8 mouse cellular contexts compared by ENCODE assay signal in the genomic region with DNA sequence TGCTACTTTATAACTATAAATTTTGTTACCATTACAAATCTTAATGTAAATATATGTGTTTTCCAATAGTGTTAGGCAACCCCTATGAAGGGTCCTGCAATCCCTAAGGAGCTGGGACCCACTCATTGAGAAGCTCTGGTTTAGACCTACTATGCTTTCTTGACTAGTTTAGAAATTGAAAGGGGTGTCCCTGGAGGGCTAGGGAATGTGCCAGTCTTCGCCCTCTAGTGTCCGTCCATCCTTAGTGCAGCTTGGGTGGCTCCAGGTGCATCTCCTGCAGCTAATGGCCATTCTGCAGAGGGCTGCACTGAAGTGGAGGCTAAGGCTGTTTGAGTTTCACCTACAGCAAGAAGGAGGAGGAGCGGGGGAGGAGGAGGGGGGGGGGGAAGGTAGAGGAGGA.
A peak's percentile ranks its signal among the peaks of the same experiment; 100 is the strongest.
DNase-seq lines count a peak whose midpoint lies in the region; ATAC-seq and TF ChIP-seq lines count a peak whose summit lies in the region.

No protein-coding gene starts in this region.

- H3K27ac ChIP-seq in embryonic facial prominence, embryonic 10.5 days (replicated peaks) = no peak overlapping the region
- no peak overlapping the region for H3K27ac ChIP-seq in layer of hippocampus, adult 2 months
- no peak overlapping the region for H3K27ac ChIP-seq in midbrain, embryonic 13.5 days

- no peaks in the 10 kb centered on the region for H3K27me3 ChIP-seq in embryonic facial prominence, embryonic 10.5 days (replicated peaks; ENCODE audit: low read depth, poor library complexity, severe bottlenecking)
- no peaks in the 10 kb centered on the region for H3K27me3 ChIP-seq in midbrain, embryonic 13.5 days

- no peak overlapping the region for H3K4me3 ChIP-seq in embryonic facial prominence, embryonic 10.5 days
- no peak overlapping the region for H3K4me3 ChIP-seq in layer of hippocampus, adult 2 months
- no peak overlapping the region for H3K4me3 ChIP-seq in midbrain, embryonic 13.5 days (replicated peaks)

- H3K4me2 ChIP-seq in midbrain, embryonic 13.5 days (replicated peaks) = no peak overlapping the region

- peak; percentile 77 for TF ChIP-seq CTCF in layer of hippocampus, adult 2 months (conservative IDR thresholded peaks at IDR 0.05)

- H3K9ac ChIP-seq in midbrain, embryonic 13.5 days (replicated peaks) = no peak overlapping the region

- no peaks in the 10 kb centered on the region for H3K9me3 ChIP-seq in embryonic facial prominence, embryonic 10.5 days
- no peaks in the 10 kb centered on the region for H3K9me3 ChIP-seq in midbrain, embryonic 13.5 days

- no peaks in the 10 kb centered on the region for H3K36me3 ChIP-seq in embryonic facial prominence, embryonic 10.5 days (replicated peaks)
- H3K36me3 ChIP-seq in midbrain, embryonic 13.5 days = no peaks in the 10 kb centered on the region

- DNase-seq in adrenal gland, adult 2 months = peak; percentile 40
- DNase-seq in adrenal gland, adult 8-10 months = no peak
- DNase-seq in spleen, adult 18-20 months = peak; percentile 7 to 21
- no peak for DNase-seq in spleen, postnatal 4 days (ENCODE audit: low spot score in 2 of 2)
- DNase-seq in embryonic facial prominence, embryonic 10.5 days (ENCODE audit: low spot score) = peak; percentile 51
- DNase-seq in layer of hippocampus, adult 2 months (ENCODE audit: low spot score in 2 of 2) = peak in 1 of 2 experiments; percentile 4
- peak; percentile 48 for DNase-seq in thymus, postnatal 36 days

- H3K4me1 ChIP-seq in embryonic facial prominence, embryonic 10.5 days = peaks cover 8% of the 10 kb centered on the region; the same call in 1 of the 2 replicates
- H3K4me1 ChIP-seq in midbrain, embryonic 13.5 days (replicated peaks) = peaks cover 7% of the 10 kb centered on the region

- WGBS in embryonic facial prominence, embryonic 10.5 days = 12% methylated on average over 3 of the region's 3 CpGs
- WGBS in midbrain, embryonic 13.5 days = 10% methylated on average over 3 of the region's 3 CpGs

- ATAC-seq in midbrain, embryonic 13.5 days = peak; percentile 34; the same call in 1 of the 2 replicates

Comparison
In these comparisons a context has a peak if more than half of its experiments do, and no peak if none do; other contexts are left out.
1. DNase-seq: peak in adrenal gland, adult 2 months (single experiment), spleen, adult 18-20 months (2 of 2), embryonic facial prominence, embryonic 10.5 days (single experiment) and thymus, postnatal 36 days (2 of 2); none in adrenal gland, adult 8-10 months (single experiment) and spleen, postnatal 4 days (0 of 2).